Mouse (Mus musculus) CH12.LX (cell line): ENCODE results near the gene Agap1. TPM values are rescaled to one million over a fixed set of nuclear protein-coding genes. Genes with fewer than 3 reads are reported as not detected.

Experiments
- DNase-seq: peaks from one replicate; pipeline ENCODE4 v3.0.0-alpha.2; 2013; ENCODE audit errors: extremely low read depth
- H3K27ac ChIP-seq: 2 replicates; pipeline ENCODE4 v1.5.1; 2012; ENCODE audit warnings: low read depth, mild to moderate bottlenecking, control low read depth, moderate library complexity; ENCODE audit not compliant: insufficient read depth
- H3K27me3 ChIP-seq: replicated peaks from 2 replicates; pipeline ENCODE3; 2012; ENCODE audit warnings: inconsistent platforms
- H3K36me3 ChIP-seq, 2 experiments: replicated peaks in 1 of 2; 2 replicates each; pipeline versions ENCODE3 to v1.6.1; 2012; ENCODE audit warnings: inconsistent platforms in 1 of 2, low read length in 1 of 2, mild to moderate bottlenecking in 1 of 2, mixed read lengths in 1 of 2, moderate library complexity in 1 of 2; ENCODE audit not compliant: control insufficient read depth in 1 of 2, insufficient read depth in 1 of 2
- H3K4me1 ChIP-seq, 2 experiments: 2 replicates each; pipeline ENCODE4 v1.6.1; 2012; ENCODE audit warnings: inconsistent platforms in 1 of 2, moderate library complexity in 1 of 2; ENCODE audit not compliant: insufficient read depth in 2 of 2, control insufficient read depth in 1 of 2
- H3K4me2 ChIP-seq: 2 replicates; pipeline ENCODE4 v1.6.1; 2012; ENCODE audit warnings: low read depth, mild to moderate bottlenecking, control low read depth; ENCODE audit not compliant: poor library complexity, insufficient read depth, severe bottlenecking
- H3K4me3 ChIP-seq, 3 experiments: fragments of 150-350 bp in 1 of 3; sonication (generic) in 1 of 3; replicated peaks in 1 of 3; 2 replicates each; pipeline versions ENCODE3 to v1.5.1; 2011 to 2012; ENCODE audit warnings: low read depth in 2 of 3, low read length in 2 of 3, mild to moderate bottlenecking in 2 of 3, moderate library complexity in 2 of 3, control low read depth in 1 of 3, improper control_type of control experiment in 1 of 3, inconsistent platforms in 1 of 3, mixed read lengths in 1 of 3; ENCODE audit not compliant: poor library complexity in 1 of 3
- H3K79me2 ChIP-seq: replicated peaks from 2 replicates; pipeline ENCODE4 v1.6.1; 2012; ENCODE audit warnings: mild to moderate bottlenecking, moderate library complexity; ENCODE audit not compliant: control insufficient read depth, poor library complexity, insufficient read depth, severe bottlenecking; ENCODE audit errors: extremely low read depth
- H3K9ac ChIP-seq: 2 replicates; pipeline ENCODE4 v1.6.1; 2012; ENCODE audit warnings: low read depth, mild to moderate bottlenecking, control low read depth, moderate library complexity; ENCODE audit not compliant: insufficient read depth
- H3K9me3 ChIP-seq: replicated peaks from 2 replicates; pipeline ENCODE3; 2012; ENCODE audit warnings: low read length, inconsistent platforms, mixed read lengths
- BHLHE40 ChIP-seq: IDR thresholded peaks from 2 replicates; pipeline ENCODE4 v1.6.1; 2011; ENCODE audit warnings: mild to moderate bottlenecking, low read depth, low read length, improper control_type of control experiment
- CHD1 ChIP-seq: IDR thresholded peaks from 2 replicates; pipeline ENCODE4 v1.6.1; 2012; ENCODE audit warnings: low read depth, low read length, improper control_type of control experiment, inconsistent platforms
- CHD2 ChIP-seq: IDR thresholded peaks from 2 replicates; pipeline ENCODE4 v1.6.1; 2011; ENCODE audit warnings: low read length, improper control_type of control experiment
- CTCF ChIP-seq, 2 experiments: IDR thresholded peaks in 1 of 2; conservative IDR thresholded peaks in 1 of 2; 2 replicates each; pipeline ENCODE4 v1.5.1; 2011 to 2012; ENCODE audit warnings: low read depth in 2 of 2, low read length in 2 of 2, improper control_type of control experiment in 1 of 2, inconsistent platforms in 1 of 2, mild to moderate bottlenecking in 1 of 2, moderate library complexity in 1 of 2
- E2F4 ChIP-seq: IDR thresholded peaks from 2 replicates; pipeline ENCODE4 v1.6.1; 2011; ENCODE audit warnings: low read depth, low read length, improper control_type of control experiment; ENCODE audit not compliant: insufficient replicate concordance
- ELF1 ChIP-seq: IDR thresholded peaks from 2 replicates; pipeline ENCODE4 v1.6.1; 2014; ENCODE audit warnings: low read depth, mild to moderate bottlenecking, inconsistent platforms, low read length, improper control_type of control experiment
- EP300 ChIP-seq: IDR thresholded peaks from 2 replicates; pipeline ENCODE4 v1.6.1; 2011; ENCODE audit warnings: low read length, improper control_type of control experiment
- IRF4 ChIP-seq: IDR thresholded peaks from 2 replicates; pipeline ENCODE4 v1.6.1; 2014; ENCODE audit warnings: low read depth, mild to moderate bottlenecking, inconsistent platforms, low read length, improper control_type of control experiment
- JUN ChIP-seq: IDR thresholded peaks from 2 replicates; pipeline ENCODE4 v1.6.1; 2011; ENCODE audit warnings: low read depth, mild to moderate bottlenecking, low read length, improper control_type of control experiment, moderate library complexity; ENCODE audit not compliant: insufficient read depth
- JUND ChIP-seq: conservative IDR thresholded peaks from 2 replicates; pipeline ENCODE4 v1.6.1; 2011; ENCODE audit warnings: low read depth, low read length, improper control_type of control experiment
- MAX ChIP-seq: IDR thresholded peaks from 2 replicates; pipeline ENCODE4 v1.6.1; 2011; ENCODE audit warnings: low read length, improper control_type of control experiment
- MAZ ChIP-seq: IDR thresholded peaks from 2 replicates; pipeline ENCODE4 v1.6.1; 2012; ENCODE audit warnings: low read depth, mild to moderate bottlenecking, inconsistent platforms, low read length, improper control_type of control experiment, moderate library complexity
- MXI1 ChIP-seq: IDR thresholded peaks from 2 replicates; pipeline ENCODE4 v1.6.1; 2011; ENCODE audit warnings: mild to moderate bottlenecking, low read depth, low read length, improper control_type of control experiment
- MYC ChIP-seq: IDR thresholded peaks from 2 replicates; pipeline ENCODE4 v1.6.1; 2011; ENCODE audit warnings: low read depth, mild to moderate bottlenecking, improper control_type of control experiment, low read length
- NELFE ChIP-seq: IDR thresholded peaks from 2 replicates; pipeline ENCODE4 v1.6.1; 2011; ENCODE audit warnings: low read depth, low read length, improper control_type of control experiment
- NRF1 ChIP-seq: IDR thresholded peaks from 2 replicates; pipeline ENCODE4 v1.6.1; 2014; ENCODE audit warnings: low read depth, mild to moderate bottlenecking, inconsistent platforms, low read length, improper control_type of control experiment, moderate library complexity
- PAX5 ChIP-seq: IDR thresholded peaks from 2 replicates; pipeline ENCODE4 v1.6.1; 2012; ENCODE audit warnings: low read length, inconsistent platforms, mixed read lengths
- POLR2A ChIP-seq: IDR thresholded peaks from 2 replicates; pipeline ENCODE4 v1.6.1; 2011; ENCODE audit warnings: low read depth, mild to moderate bottlenecking, improper control_type of control experiment, low read length
- POLR2AphosphoS2 ChIP-seq: IDR thresholded peaks from 2 replicates; pipeline ENCODE4 v1.6.1; 2011; ENCODE audit warnings: low read depth, low read length, improper control_type of control experiment
- RAD21 ChIP-seq: IDR thresholded peaks from 2 replicates; pipeline ENCODE4 v1.6.1; 2011; ENCODE audit warnings: low read depth, mild to moderate bottlenecking, low read length, improper control_type of control experiment, moderate library complexity
- SMC3 ChIP-seq: IDR thresholded peaks from 2 replicates; pipeline ENCODE4 v1.6.1; 2011; ENCODE audit warnings: low read depth, low read length, improper control_type of control experiment
- TCF12 ChIP-seq: IDR thresholded peaks from 2 replicates; pipeline ENCODE4 v1.6.1; 2014; ENCODE audit warnings: low read depth, mild to moderate bottlenecking, inconsistent platforms, low read length, improper control_type of control experiment
- USF1 ChIP-seq: IDR thresholded peaks from 2 replicates; pipeline ENCODE4 v1.6.1; 2014; ENCODE audit warnings: low read depth, mild to moderate bottlenecking, inconsistent platforms, low read length, improper control_type of control experiment
- ZKSCAN1 ChIP-seq: IDR thresholded peaks from 2 replicates; pipeline ENCODE4 v1.6.1; 2012; ENCODE audit warnings: low read depth, inconsistent platforms, low read length, improper control_type of control experiment, borderline replicate concordance
- ZMIZ1 ChIP-seq: IDR thresholded peaks from 2 replicates; pipeline ENCODE4 v1.6.1; 2012; ENCODE audit warnings: low read depth, mild to moderate bottlenecking, inconsistent platforms, low read length, improper control_type of control experiment
- ZNF384 ChIP-seq: IDR thresholded peaks from 2 replicates; pipeline ENCODE4 v1.6.1; 2012; ENCODE audit warnings: low read depth, low read length, improper control_type of control experiment, inconsistent platforms
- dilution Hi-C: fragments of 300-500 bp; cut with MboI; formaldehyde crosslinking; loops from 2 replicates; pipeline ENCODE4 v1.14.3; 2020; ENCODE audit warnings: low sequenced_read_pairs; ENCODE audit not compliant: extremely low pct_unique_long_range_greater_than_20kb, extremely low pct_ligation_motif_present
- in situ Hi-C: fragments of 300-500 bp; cut with MboI; formaldehyde crosslinking; loops from 3 replicates; pipeline ENCODE4 v1.14.3; 2019; ENCODE audit warnings: low sequenced_read_pairs, low pct_ligation_motif_present, low pct_unique_long_range_greater_than_20kb, mixed read lengths
- polyA plus RNA-seq: library from polyadenylated mRNA; unstranded; fragments of >175 nt; gene quantifications from 2 replicates; pipeline ENCODE4 v1.2.1, GENCODE M21; 2012; ENCODE audit warnings: low read depth; ENCODE audit not compliant: insufficient read length
- total RNA-seq, 2 experiments: library from RNA; depleted of rRNA; stranded (reverse); fragments of 300-350 nt in 1 of 2; fragments of >200 nt in 1 of 2; gene quantifications; 2 replicates each; pipeline ENCODE4 v1.2.3; 2012 to 2014

The Agap1 gene
- total and polyA plus RNA-seq, 3 experiments = not detected

- Histone ChIP-seq H3K27ac (no peak overlapping the region), H3K4me2 (no peak overlapping the region), H3K9me3 (peaks cover 90% of the 10 kb centered on the region), H3K4me1 (no peaks in the 10 kb centered on the region), H3K79me2 (no peaks in the 10 kb centered on the region), H3K4me3 (no peak overlapping the region), H3K9ac (no peak overlapping the region), H3K27me3 (no peaks in the 10 kb centered on the region), H3K36me3 (no peaks in the 10 kb centered on the region)
- no peak for DNase-seq
- TF ChIP-seq CTCF (conservative IDR thresholded peaks at IDR 0.05 in 1 of 2, IDR thresholded peaks at IDR 0.05 in 1 of 2; ENCODE audit: low read depth in 2 of 2, low read length in 2 of 2) (no peak), ZMIZ1 (no peak), MAX (no peak), EP300 (no peak), IRF4 (no peak), ZKSCAN1 (no peak), NRF1 (no peak), USF1 (no peak), JUND (no peak), JUN (no peak)
- in situ Hi-C loops (no loop called here), dilution Hi-C loops (no loop called here)
These were observed 28.5 kb upstream of the Agap1 start for GRCm38 (mm10) chr1:89426137-89426536.

GRCm38 (mm10) chr1:89428671-89429070 lies 25.9 kb upstream of the Agap1 start:
- H3K9ac ChIP-seq = no peak overlapping the region
- in situ Hi-C loops (no loop called here), dilution Hi-C loops (no loop called here)
- no peak for TF ChIP-seq E2F4
- no peak for TF ChIP-seq POLR2AphosphoS2
- no peak for TF ChIP-seq CTCF (conservative IDR thresholded peaks at IDR 0.05 in 1 of 2, IDR thresholded peaks at IDR 0.05 in 1 of 2; ENCODE audit: low read depth in 2 of 2, low read length in 2 of 2)
- DNase-seq = no peak
- H3K36me3 ChIP-seq = no peaks in the 10 kb centered on the region
- peaks cover 86% of the 10 kb centered on the region for H3K9me3 ChIP-seq
- no peak overlapping the region for H3K27ac ChIP-seq
- H3K27me3 ChIP-seq = no peaks in the 10 kb centered on the region
- H3K4me2 ChIP-seq = no peak overlapping the region
- H3K4me1 ChIP-seq = no peaks in the 10 kb centered on the region
- H3K79me2 ChIP-seq = no peaks in the 10 kb centered on the region
- H3K4me3 ChIP-seq = no peak overlapping the region

- no peak overlapping the region for H3K4me2 ChIP-seq
- H3K36me3 ChIP-seq = no peaks in the 10 kb centered on the region
- TF ChIP-seq JUN (no peak), ZKSCAN1 (no peak), ZMIZ1 (no peak), CHD2 (no peak), ZNF384 (no peak), MAZ (no peak), RAD21 (no peak), TCF12 (no peak), CTCF (conservative IDR thresholded peaks at IDR 0.05 in 1 of 2, IDR thresholded peaks at IDR 0.05 in 1 of 2; ENCODE audit: low read depth in 2 of 2, low read length in 2 of 2) (no peak), MXI1 (no peak), BHLHE40 (no peak), POLR2A (no peak), NELFE (no peak), PAX5 (no peak), EP300 (no peak), SMC3 (no peak), MYC (no peak), ELF1 (no peak), CHD1 (no peak)
- TF ChIP-seq, all 38 proteins: peak for 0
- Histone ChIP-seq H3K4me3 (no peak overlapping the region), H3K79me2 (no peaks in the 10 kb centered on the region), H3K9ac (no peak overlapping the region), H3K9me3 (peaks cover 81% of the 10 kb centered on the region), H3K4me1 (no peaks in the 10 kb centered on the region), H3K27ac (no peak overlapping the region), H3K27me3 (no peaks in the 10 kb centered on the region)
- no peak for DNase-seq
- dilution Hi-C loops = no loop called here
- in situ Hi-C loops = no loop called here
These were observed 24.5 kb upstream of the Agap1 start for GRCm38 (mm10) chr1:89429946-89430640.
